Mouse (Mus musculus) forebrain, embryonic 14.5 days (tissue): ENCODE measurements around the gene Fars2. TPM values are rescaled to one million over a fixed set of nuclear protein-coding genes. Genes with fewer than 3 reads are reported as not detected.
A peak's percentile ranks its signal among the peaks of the same experiment; 100 is the strongest.

ENCODE experiments used
- ATAC-seq: fragments of 200-750 bp; cut with Nextera tagmentation; 2 replicates; pipeline ENCODE4 v1.8.0; 2017; ENCODE audit warnings: mild to moderate bottlenecking, moderate library complexity
- DNase-seq: peaks from one replicate; pipeline ENCODE4 v3.0.0-alpha.2; 2015; ENCODE audit warnings: low spot score
- H3K27ac ChIP-seq: fragments of 300-500 bp; sonication (generic); 2 replicates; pipeline ENCODE4 v1.5.1; 2014; ENCODE audit warnings: low read depth, mild to moderate bottlenecking, control low read depth, low read length, moderate library complexity
- H3K27me3 ChIP-seq: fragments of 300-500 bp; sonication (generic); replicated peaks from 2 replicates; pipeline ENCODE4 v1.6.1; 2014; ENCODE audit warnings: low read length, control low read depth, mixed read lengths; ENCODE audit not compliant: control insufficient read depth, insufficient read depth
- H3K36me3 ChIP-seq: fragments of 300-500 bp; sonication (generic); 2 replicates; pipeline ENCODE4 v1.6.1; 2014; ENCODE audit warnings: low read length, control low read depth; ENCODE audit not compliant: control insufficient read depth, insufficient read depth
- H3K4me1 ChIP-seq: fragments of 300-500 bp; sonication (generic); 2 replicates; pipeline ENCODE4 v1.6.1; 2014; ENCODE audit warnings: antibody characterized with exemption, low read length, control low read depth; ENCODE audit not compliant: control insufficient read depth, insufficient read depth
- H3K4me2 ChIP-seq: fragments of 300-500 bp; sonication (generic); 2 replicates; pipeline ENCODE4 v1.6.1; 2014; ENCODE audit warnings: mild to moderate bottlenecking, control low read depth, low read length
- H3K4me3 ChIP-seq: fragments of 300-500 bp; sonication (generic); 2 replicates; pipeline ENCODE4 v1.5.1; 2014; ENCODE audit warnings: low read depth, low read length, control low read depth
- H3K9ac ChIP-seq: fragments of 300-500 bp; sonication (generic); 2 replicates; pipeline ENCODE4 v1.6.1; 2014; ENCODE audit warnings: mild to moderate bottlenecking, low read length, control low read depth, moderate library complexity
- H3K9me3 ChIP-seq: fragments of 300-500 bp; sonication (generic); replicated peaks from 2 replicates; pipeline ENCODE4 v1.6.1; 2016; ENCODE audit warnings: low read length, control low read depth, mixed read lengths; ENCODE audit not compliant: control insufficient read depth
- WGBS: fragments of 180-500 bp; shearing (Covaris S2); extraction: QIAGEN DNeasy Blood & Tissue Kit; methylation state at CpG from one replicate; pipeline ENCODE4 v1.1.7; 2014; 5-methylcytosine and 5-hydroxymethylcytosine counted together
- polyA plus RNA-seq: library from polyadenylated mRNA; unstranded; fragments of >200 nt; fragmentation: Nextera tagmentation; extraction: Ambion mirVana; gene quantifications from 2 replicates; pipeline ENCODE4 v1.2.1, GENCODE M21; 2014

Fars2 gene
- polyA plus RNA-seq, 1 experiment from 2014 or later = 35.5 TPM

GRCm38 (mm10) chr13:36695516-36696201, 578.4 kb downstream of the Fars2 start:
- Histone ChIP-seq H3K9ac (no peak overlapping the region), H3K4me3 (no peak overlapping the region), H3K36me3 (no peaks in the 10 kb centered on the region), H3K4me1 (no peaks in the 10 kb centered on the region), H3K27ac (no peak overlapping the region), H3K27me3 (no peaks in the 10 kb centered on the region), H3K4me2 (no peak overlapping the region), H3K9me3 (no peaks in the 10 kb centered on the region)
- ATAC-seq (no peak), DNase-seq (no peak)
- WGBS = 69% methylated on average over 7 of the region's 7 CpGs

DNA sequence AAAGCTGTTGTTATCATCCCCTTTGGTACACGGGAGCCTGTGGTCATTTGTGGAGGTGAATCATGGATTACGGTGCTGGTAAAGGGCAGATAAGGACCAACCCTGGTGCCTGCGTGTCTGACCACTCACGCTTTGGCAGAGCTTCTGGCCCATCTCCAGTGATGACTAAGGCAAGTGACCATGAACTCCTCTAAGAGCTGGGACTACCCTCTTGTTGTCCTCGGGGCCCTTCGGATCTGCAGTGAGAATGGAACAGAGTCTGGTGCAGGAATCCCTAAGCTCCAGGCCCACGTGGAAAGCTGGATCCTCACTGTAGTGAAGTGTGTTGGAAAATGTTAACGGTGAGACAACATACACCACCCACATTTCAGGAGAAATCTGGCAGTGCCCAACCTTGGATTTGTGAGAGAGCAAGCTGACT, 579.1 kb downstream of the Fars2 start:
- WGBS = 91% methylated on average over 8 of the region's 8 CpGs
- no peak for ATAC-seq
- Histone ChIP-seq H3K4me1 (no peaks in the 10 kb centered on the region), H3K9ac (no peak overlapping the region), H3K36me3 (no peaks in the 10 kb centered on the region), H3K9me3 (no peaks in the 10 kb centered on the region), H3K27ac (no peak overlapping the region), H3K4me3 (no peak overlapping the region), H3K27me3 (no peaks in the 10 kb centered on the region), H3K4me2 (no peak overlapping the region)
- DNase-seq = no peak

- no peaks in the 10 kb centered on the region for H3K36me3 ChIP-seq
- H3K9ac ChIP-seq = no peak overlapping the region
- H3K4me2 ChIP-seq = no peak overlapping the region
- no peaks in the 10 kb centered on the region for H3K9me3 ChIP-seq
- no peaks in the 10 kb centered on the region for H3K4me1 ChIP-seq
- no peak overlapping the region for H3K4me3 ChIP-seq
- H3K27me3 ChIP-seq = no peaks in the 10 kb centered on the region
- WGBS = 51% methylated on average over 3 of the region's 3 CpGs
- ATAC-seq (no peak), DNase-seq (peak; percentile 14)
- no peak overlapping the region for H3K27ac ChIP-seq
Measured at GRCm38 (mm10) chr13:36707088-36707690, 590.0 kb downstream of the Fars2 start.

DNA sequence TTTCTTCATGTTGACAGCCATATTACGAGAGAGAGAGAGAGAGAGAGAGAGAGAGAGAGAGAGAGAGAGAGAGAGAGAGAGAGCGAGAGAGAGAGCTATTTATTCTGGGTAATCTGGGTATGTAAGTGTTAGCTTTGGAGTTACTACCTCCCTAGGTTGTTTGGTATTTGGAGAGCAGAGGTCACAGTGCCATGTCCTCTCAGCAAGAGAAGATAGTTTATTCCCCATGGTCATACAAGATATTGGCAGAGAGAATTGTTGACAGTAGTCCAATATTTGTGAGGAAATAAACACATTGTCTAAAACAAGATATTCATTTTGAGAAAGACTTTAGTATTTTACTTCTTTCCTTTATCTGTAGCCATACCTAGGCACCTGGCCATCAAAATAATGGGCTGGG, 596.9 kb downstream of the Fars2 start:
- Histone ChIP-seq H3K27me3 (no peaks in the 10 kb centered on the region), H3K4me2 (no peak overlapping the region), H3K9ac (no peak overlapping the region), H3K4me3 (no peak overlapping the region), H3K4me1 (no peaks in the 10 kb centered on the region), H3K9me3 (no peaks in the 10 kb centered on the region), H3K27ac (no peak overlapping the region), H3K36me3 (no peaks in the 10 kb centered on the region)
- WGBS = 81% methylated on average over 2 of the region's 2 CpGs
- DNase-seq (no peak), ATAC-seq (no peak)

DNA sequence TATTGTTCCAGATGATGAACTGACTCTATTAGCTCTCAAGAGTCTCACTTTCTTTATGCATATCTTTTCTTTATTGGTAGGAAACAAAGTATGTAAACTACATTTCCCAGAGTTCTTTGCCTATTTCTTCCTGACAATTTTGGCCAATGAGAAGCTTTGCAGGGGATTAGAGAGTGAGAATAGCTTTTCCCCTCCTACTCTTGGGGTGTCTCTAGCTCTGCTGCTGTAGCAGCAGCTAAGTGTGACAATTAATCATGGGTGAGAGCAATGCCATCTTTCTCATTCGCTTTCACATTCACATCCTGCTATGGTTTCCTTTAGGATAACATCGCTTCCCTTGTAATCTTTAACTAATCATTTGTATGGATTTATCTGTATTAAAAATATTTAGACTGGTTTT, 599.5 kb downstream of the Fars2 start:
- Histone ChIP-seq H3K27me3 (no peaks in the 10 kb centered on the region), H3K36me3 (no peaks in the 10 kb centered on the region), H3K4me3 (no peak overlapping the region), H3K9me3 (no peaks in the 10 kb centered on the region), H3K27ac (no peak overlapping the region), H3K4me2 (no peak overlapping the region), H3K4me1 (no peaks in the 10 kb centered on the region), H3K9ac (no peak overlapping the region)
- 50% methylated on average over 2 of the region's 2 CpGs for WGBS
- DNase-seq (peak; percentile 75), ATAC-seq (peak; percentile 85; the same call in 1 of the 2 replicates)

GRCm38 (mm10) chr13:36717376-36717775, 600.2 kb downstream of the Fars2 start:
- H3K27me3 ChIP-seq = peaks cover 4% of the 10 kb centered on the region; the same call in 1 of the 2 replicates
- no peak overlapping the region for H3K9ac ChIP-seq
- no peak overlapping the region for H3K4me3 ChIP-seq
- no peak overlapping the region for H3K4me2 ChIP-seq
- ATAC-seq = no peak; the same call in 1 of the 2 replicates
- WGBS = 52% methylated on average over 3 of the region's 3 CpGs
- H3K36me3 ChIP-seq = no peaks in the 10 kb centered on the region
- no peaks in the 10 kb centered on the region for H3K4me1 ChIP-seq
- no peak overlapping the region for H3K27ac ChIP-seq
- H3K9me3 ChIP-seq = no peaks in the 10 kb centered on the region
- peak; percentile 52 for DNase-seq

- Histone ChIP-seq H3K9me3 (no peaks in the 10 kb centered on the region), H3K36me3 (no peaks in the 10 kb centered on the region), H3K4me3 (no peak overlapping the region), H3K9ac (no peak overlapping the region), H3K27me3 (peaks cover 17% of the 10 kb centered on the region; the same call in 1 of the 2 replicates), H3K4me1 (peaks cover 8% of the 10 kb centered on the region; the same call in 1 of the 2 replicates), H3K27ac (no peak overlapping the region), H3K4me2 (no peak overlapping the region)
- DNase-seq (no peak), ATAC-seq (no peak)
- 93% methylated on average over 5 of the region's 5 CpGs for WGBS
Measured at GRCm38 (mm10) chr13:36720297-36721017, 603.2 kb downstream of the Fars2 start.

GRCm38 (mm10) chr13:36722309-36722708, 605.1 kb downstream of the Fars2 start:
- H3K9ac ChIP-seq = no peak overlapping the region
- H3K4me3 ChIP-seq = no peak overlapping the region
- DNase-seq (no peak), ATAC-seq (no peak)
- no peaks in the 10 kb centered on the region for H3K9me3 ChIP-seq
- H3K36me3 ChIP-seq = no peaks in the 10 kb centered on the region
- H3K27me3 ChIP-seq = peaks cover 18% of the 10 kb centered on the region
- no peak overlapping the region for H3K27ac ChIP-seq
- peaks cover 8% of the 10 kb centered on the region; the same call in 1 of the 2 replicates for H3K4me1 ChIP-seq
- no peak overlapping the region for H3K4me2 ChIP-seq
